Mouse (Mus musculus): ENCODE measurements around the gene Trabd. TPM values are rescaled to one million over a fixed set of nuclear protein-coding genes. Genes with fewer than 3 reads are reported as not detected.

Trabd gene
- polyA plus RNA-seq, 1 experiment: 74.1 TPM

- Histone ChIP-seq H3K79me3 (ENCODE audit: low read depth) (peaks cover 30% of the 10 kb centered on the region), H3K79me2 (ENCODE audit: control insufficient read depth, insufficient read depth) (peaks cover 53% of the 10 kb centered on the region), H3ac (ENCODE audit: control insufficient read depth, insufficient read length, low read depth) (peak overlapping the region; percentile 1), H3K4me3 (ENCODE audit: insufficient read depth, poor library complexity, severe bottlenecking) (no peak overlapping the region), H3K27me3 (ENCODE audit: control insufficient read depth, insufficient read depth, insufficient read length) (no peaks in the 10 kb centered on the region), H3K36me3 (ENCODE audit: control insufficient read depth, insufficient read depth) (peaks cover 32% of the 10 kb centered on the region)
- no peak for TF ChIP-seq MYOG (IDR thresholded peaks at IDR 0.05; ENCODE audit: control insufficient read depth, extremely low read depth, insufficient read length)
- TF ChIP-seq MYOD1 (IDR thresholded peaks at IDR 0.05; ENCODE audit: control insufficient read depth, insufficient read length, low read depth): no peak
- TF ChIP-seq USF1 (IDR thresholded peaks at IDR 0.05; ENCODE audit: low read depth): no peak
- TF ChIP-seq MAX (IDR thresholded peaks at IDR 0.05): no peak
- TF ChIP-seq CEBPB (IDR thresholded peaks at IDR 0.05; ENCODE audit: low read depth): no peak
- TF ChIP-seq CTCF (IDR thresholded peaks at IDR 0.05; ENCODE audit: control insufficient read depth, insufficient read depth, insufficient read length): no peak
- no peak for TF ChIP-seq FOSL1 (IDR thresholded peaks at IDR 0.05; ENCODE audit: insufficient read depth, low read length, poor library complexity, severe bottlenecking)
These were observed 3.4 kb downstream of the Trabd start for GRCm38 (mm10) chr15:89078208-89078836.

- peaks cover 23% of the 10 kb centered on the region for H3K79me2 ChIP-seq (ENCODE audit: control insufficient read depth, insufficient read depth)
- H3K4me3 ChIP-seq (ENCODE audit: insufficient read depth, poor library complexity, severe bottlenecking): no peak overlapping the region
- no peak overlapping the region for H3ac ChIP-seq (ENCODE audit: control insufficient read depth, insufficient read length, low read depth)
- no peak for TF ChIP-seq FOSL1 (IDR thresholded peaks at IDR 0.05; ENCODE audit: insufficient read depth, low read length, poor library complexity, severe bottlenecking)
- no peak for TF ChIP-seq MAX (IDR thresholded peaks at IDR 0.05)
- no peak for TF ChIP-seq CTCF (IDR thresholded peaks at IDR 0.05; ENCODE audit: control insufficient read depth, insufficient read depth, insufficient read length)
- no peak for TF ChIP-seq CEBPB (IDR thresholded peaks at IDR 0.05; ENCODE audit: low read depth)
- no peak for TF ChIP-seq MYOD1 (IDR thresholded peaks at IDR 0.05; ENCODE audit: control insufficient read depth, insufficient read length, low read depth)
- TF ChIP-seq USF1 (IDR thresholded peaks at IDR 0.05; ENCODE audit: low read depth): no peak
- TF ChIP-seq MYOG (IDR thresholded peaks at IDR 0.05; ENCODE audit: control insufficient read depth, extremely low read depth, insufficient read length): no peak
- H3K79me3 ChIP-seq (ENCODE audit: low read depth): peaks cover 2% of the 10 kb centered on the region
- H3K27me3 ChIP-seq (ENCODE audit: control insufficient read depth, insufficient read depth, insufficient read length): no peaks in the 10 kb centered on the region
- H3K36me3 ChIP-seq (ENCODE audit: control insufficient read depth, insufficient read depth): peaks cover 45% of the 10 kb centered on the region
These were observed 9.0 kb downstream of the Trabd start for GRCm38 (mm10) chr15:89083906-89084305.

- no peaks in the 10 kb centered on the region for H3K79me3 ChIP-seq (ENCODE audit: low read depth)
- peaks cover 45% of the 10 kb centered on the region for H3K36me3 ChIP-seq (ENCODE audit: control insufficient read depth, insufficient read depth)
- H3K79me2 ChIP-seq (ENCODE audit: control insufficient read depth, insufficient read depth): peaks cover 21% of the 10 kb centered on the region
- H3ac ChIP-seq (ENCODE audit: control insufficient read depth, insufficient read length, low read depth): no peak overlapping the region
- no peaks in the 10 kb centered on the region for H3K27me3 ChIP-seq (ENCODE audit: control insufficient read depth, insufficient read depth, insufficient read length)
- TF ChIP-seq MAX (IDR thresholded peaks at IDR 0.05) (no peak), CEBPB (IDR thresholded peaks at IDR 0.05; ENCODE audit: low read depth) (no peak), FOSL1 (IDR thresholded peaks at IDR 0.05; ENCODE audit: insufficient read depth, low read length, poor library complexity, severe bottlenecking) (no peak), MYOD1 (IDR thresholded peaks at IDR 0.05; ENCODE audit: control insufficient read depth, insufficient read length, low read depth) (no peak), USF1 (IDR thresholded peaks at IDR 0.05; ENCODE audit: low read depth) (no peak), MYOG (IDR thresholded peaks at IDR 0.05; ENCODE audit: control insufficient read depth, extremely low read depth, insufficient read length) (no peak), CTCF (IDR thresholded peaks at IDR 0.05; ENCODE audit: control insufficient read depth, insufficient read depth, insufficient read length) (no peak)
- H3K4me3 ChIP-seq (ENCODE audit: insufficient read depth, poor library complexity, severe bottlenecking): no peak overlapping the region
These were observed 9.9 kb downstream of the Trabd start for GRCm38 (mm10) chr15:89084826-89085225.

GRCm38 (mm10) chr15:89088607-89089247 is 13.8 kb downstream of the Trabd start, which contains the start of gene Selenoo:
Gene Selenoo, plus strand, starts transcription at chr15:89089084.
- Histone ChIP-seq H3K36me3 (ENCODE audit: control insufficient read depth, insufficient read depth) (peaks cover 13% of the 10 kb centered on the region), H3ac (ENCODE audit: control insufficient read depth, insufficient read length, low read depth) (peak within 1 kb of the TSS; percentile 84), H3K79me3 (ENCODE audit: low read depth) (no peaks in the 10 kb centered on the region), H3K4me3 (ENCODE audit: insufficient read depth, poor library complexity, severe bottlenecking) (peak within 1 kb of the TSS; percentile 84), H3K79me2 (ENCODE audit: control insufficient read depth, insufficient read depth) (peaks cover 12% of the 10 kb centered on the region), H3K27me3 (ENCODE audit: control insufficient read depth, insufficient read depth, insufficient read length) (no peaks in the 10 kb centered on the region)
- peak; percentile 2 for TF ChIP-seq MYOD1 (IDR thresholded peaks at IDR 0.05; ENCODE audit: control insufficient read depth, insufficient read length, low read depth)
- no peak for TF ChIP-seq USF1 (IDR thresholded peaks at IDR 0.05; ENCODE audit: low read depth)
- TF ChIP-seq MAX (IDR thresholded peaks at IDR 0.05): peak; percentile 25

GRCm38 (mm10) chr15:89089248-89090051 is 14.5 kb downstream of the Trabd start:
- Histone ChIP-seq H3K79me3 (ENCODE audit: low read depth) (no peaks in the 10 kb centered on the region), H3K79me2 (ENCODE audit: control insufficient read depth, insufficient read depth) (peaks cover 12% of the 10 kb centered on the region), H3K27me3 (ENCODE audit: control insufficient read depth, insufficient read depth, insufficient read length) (no peaks in the 10 kb centered on the region), H3ac (ENCODE audit: control insufficient read depth, insufficient read length, low read depth) (peak overlapping the region; percentile 84), H3K4me3 (ENCODE audit: insufficient read depth, poor library complexity, severe bottlenecking) (peak overlapping the region; percentile 84), H3K36me3 (ENCODE audit: control insufficient read depth, insufficient read depth) (peaks cover 12% of the 10 kb centered on the region)
- TF ChIP-seq CEBPB (IDR thresholded peaks at IDR 0.05; ENCODE audit: low read depth) (no peak), MAX (IDR thresholded peaks at IDR 0.05) (no peak), CTCF (IDR thresholded peaks at IDR 0.05; ENCODE audit: control insufficient read depth, insufficient read depth, insufficient read length) (no peak), MYOG (IDR thresholded peaks at IDR 0.05; ENCODE audit: control insufficient read depth, extremely low read depth, insufficient read length) (no peak)
